Comparison of ENCODE assay signal across 8 mouse cellular contexts in the genomic region with DNA sequence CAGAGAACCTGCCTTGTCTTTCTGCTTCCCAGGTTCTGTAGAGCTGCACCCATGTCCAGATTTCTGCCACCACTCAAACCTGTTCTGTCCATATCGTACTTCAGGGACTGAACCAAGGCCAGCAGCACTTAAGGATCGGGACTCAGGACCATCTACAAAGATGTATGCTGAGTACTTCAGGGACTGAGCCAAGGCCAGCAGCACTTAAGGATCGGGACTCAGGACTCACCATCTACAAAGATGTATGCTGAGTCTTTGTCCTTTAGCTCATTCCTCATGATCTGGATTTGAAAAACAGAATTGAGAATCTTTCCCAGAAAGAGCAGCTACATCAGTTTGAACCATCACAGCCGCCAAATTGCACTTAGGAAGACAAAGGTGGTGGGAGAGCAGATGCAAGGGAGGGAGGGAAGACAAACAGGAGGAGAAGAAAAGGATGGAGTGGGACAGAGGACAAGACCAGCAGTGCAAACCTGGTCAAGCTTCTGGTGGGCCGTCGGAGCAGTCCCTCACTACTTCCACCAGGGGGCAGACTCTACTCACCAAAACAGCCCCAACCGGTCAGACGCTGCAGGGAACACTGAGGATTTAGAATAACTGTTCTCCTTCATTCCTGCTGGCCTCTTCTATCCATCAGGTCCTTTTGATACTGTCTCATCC. TPM values are rescaled to one million over a fixed set of nuclear protein-coding genes. Genes with fewer than 3 reads are reported as not detected.
DNase-seq lines count a peak whose midpoint lies in the region; ATAC-seq lines count a peak whose summit lies in the region.

No protein-coding gene starts in this region.

- H3K36me3 ChIP-seq in heart, embryonic 12.5 days, result no peaks in the 10 kb centered on the region
- H3K36me3 ChIP-seq in limb, embryonic 11.5 days (ENCODE audit: control insufficient read depth, insufficient read depth, low read length), result no peaks in the 10 kb centered on the region
- no peaks in the 10 kb centered on the region for H3K36me3 ChIP-seq in splenic B cell, adult 2 months (ENCODE audit: control insufficient read depth, insufficient read depth, low read length, poor library complexity, severe bottlenecking)

- DNase-seq in heart, adult 11 months, result peak; percentile 93
- DNase-seq in embryo, embryonic 10.5 days (ENCODE audit: low spot score), result peak; percentile 92
- peak; percentile 48 for DNase-seq in gastrocnemius, postnatal 25 days
- peak; percentile 71 for DNase-seq in kidney, adult 9 months
- DNase-seq in limb, embryonic 11.5 days (ENCODE audit: low spot score), result peak; percentile 86
- DNase-seq in naive thymus-derived CD4-positive, alpha-beta T cell, adult 2 months (ENCODE audit: low read depth), result peak; percentile 54
- DNase-seq in splenic B cell, adult 2 months (ENCODE audit: low read depth, low spot score), result peak; percentile 55

- ATAC-seq in heart, embryonic 12.5 days (ENCODE audit: insufficient number of reproducible peaks, low FRiP score), result no peak
- no peak for ATAC-seq in limb, embryonic 11.5 days (ENCODE audit: insufficient number of reproducible peaks, low FRiP score, low TSS enrichment, low read depth)

- 25% methylated on average over 8 of the region's 8 CpGs for WGBS in heart, embryonic 12.5 days
- 30% methylated on average over 8 of the region's 8 CpGs for WGBS in limb, embryonic 11.5 days

- peaks cover 23% of the 10 kb centered on the region for H3K4me1 ChIP-seq in heart, embryonic 12.5 days (replicated peaks)
- H3K4me1 ChIP-seq in limb, embryonic 11.5 days (ENCODE audit: control insufficient read depth, insufficient read depth, low read length), result peaks cover 6% of the 10 kb centered on the region

- H3K27ac ChIP-seq in heart, embryonic 12.5 days (ENCODE audit: poor library complexity, severe bottlenecking), result no peak overlapping the region
- no peak overlapping the region for H3K27ac ChIP-seq in limb, embryonic 11.5 days (replicated peaks; ENCODE audit: low read depth, low read length)

- H3K9me3 ChIP-seq in heart, embryonic 12.5 days (replicated peaks), result 0 out of 2 replicates have a peak, but pooled peaks cover 3% of the 10 kb centered on the region
- no peaks in the 10 kb centered on the region for H3K9me3 ChIP-seq in limb, embryonic 11.5 days (ENCODE audit: control insufficient read depth, low read length)

- no peaks in the 10 kb centered on the region for H3K27me3 ChIP-seq in heart, embryonic 12.5 days (replicated peaks)
- no peaks in the 10 kb centered on the region for H3K27me3 ChIP-seq in limb, embryonic 11.5 days (ENCODE audit: control insufficient read depth, insufficient read depth, low read length)
- no peaks in the 10 kb centered on the region; the same call in 1 of the 2 replicates for H3K27me3 ChIP-seq in splenic B cell, adult 2 months (ENCODE audit: control insufficient read depth, insufficient read depth, low read length, poor library complexity, severe bottlenecking)

- H3K9ac ChIP-seq in heart, embryonic 12.5 days, result no peak overlapping the region
- no peak overlapping the region for H3K9ac ChIP-seq in limb, embryonic 11.5 days (ENCODE audit: low read length)

- H3K4me3 ChIP-seq in heart, embryonic 12.5 days, result no peak overlapping the region
- no peak overlapping the region for H3K4me3 ChIP-seq in limb, embryonic 11.5 days (ENCODE audit: low read depth, low read length)

- H3K4me2 ChIP-seq in heart, embryonic 12.5 days, result no peak overlapping the region
- no peak overlapping the region for H3K4me2 ChIP-seq in limb, embryonic 11.5 days (ENCODE audit: low read depth, severe bottlenecking)

RNA-seq across cellular contexts. Expression of a gene that starts 24.7 kb away (rescaled TPM):
- polyA plus RNA-seq in heart, embryonic 12.5 days (2016; fragmentation: Nextera tagmentation; extraction: Ambion mirVana), result 0.32 TPM in 1 of 2 replicates, not detected in the other
- not detected for total RNA-seq in gastrocnemius, postnatal 25 days (2021)
- not detected in 2 replicates for polyA plus RNA-seq in limb, embryonic 11.5 days (2014; fragmentation: Nextera tagmentation; extraction: Ambion mirVana)
